Mouse (Mus musculus) liver, embryonic 14.5 days (tissue): ENCODE measurements around the gene Plekhg3.

Source experiments
- CTCF ChIP-seq: IDR thresholded peaks from 2 replicates; pipeline ENCODE4 v1.5.1; 2016; ENCODE audit warnings: antibody characterized with exemption, low read depth, control low read depth
- EP300 ChIP-seq: IDR thresholded peaks from 2 replicates; pipeline ENCODE4 v1.6.1; 2016; ENCODE audit warnings: antibody characterized with exemption, low read depth

DNA sequence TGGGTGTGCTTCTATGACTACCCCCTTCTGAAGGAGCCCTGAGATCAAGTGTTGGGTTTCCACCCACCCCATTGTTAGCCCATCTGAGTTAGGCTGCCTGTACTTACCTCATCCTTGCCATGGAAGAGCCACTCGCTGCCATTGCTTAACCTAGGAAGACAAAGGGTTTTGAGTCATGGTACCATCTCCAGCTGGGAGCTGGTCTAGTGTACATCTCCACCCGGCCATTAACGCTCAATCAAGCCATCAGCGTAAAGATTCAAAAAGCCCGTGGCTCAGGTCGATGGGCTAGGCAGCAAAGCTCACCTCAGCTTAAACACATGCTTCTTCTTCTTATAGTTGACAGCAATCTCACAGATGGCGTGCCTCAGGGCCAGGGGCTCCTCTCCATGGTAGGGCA lies 52.8 kb downstream of the Plekhg3 start:
- TF ChIP-seq CTCF (no peak), EP300 (no peak)
